Mouse (Mus musculus): ENCODE measurements around the gene Six2. TPM values are rescaled to one million over a fixed set of nuclear protein-coding genes. Genes with fewer than 3 reads are reported as not detected.
A peak's percentile ranks its signal among the peaks of the same experiment; 100 is the strongest.

Gene Six2
- polyA plus RNA-seq, 1 experiment from 2014 or later = 0.27 TPM

GRCm38 (mm10) chr17:85680851-85681550, 7.1 kb downstream of the Six2 start:
- Histone ChIP-seq H3K27ac (no peak overlapping the region), H3K9me3 (no peaks in the 10 kb centered on the region), H3K4me2 (no peak overlapping the region), H3K4me3 (no peak overlapping the region), H3K27me3 (replicated peaks) (peaks cover 81% of the 10 kb centered on the region), H3K4me1 (peaks cover 8% of the 10 kb centered on the region), H3K9ac (no peak overlapping the region), H3K36me3 (replicated peaks) (no peaks in the 10 kb centered on the region)
- 2% methylated on average over 19 of the region's 19 CpGs for WGBS
- ATAC-seq (replicated peaks) = no peak

DNA sequence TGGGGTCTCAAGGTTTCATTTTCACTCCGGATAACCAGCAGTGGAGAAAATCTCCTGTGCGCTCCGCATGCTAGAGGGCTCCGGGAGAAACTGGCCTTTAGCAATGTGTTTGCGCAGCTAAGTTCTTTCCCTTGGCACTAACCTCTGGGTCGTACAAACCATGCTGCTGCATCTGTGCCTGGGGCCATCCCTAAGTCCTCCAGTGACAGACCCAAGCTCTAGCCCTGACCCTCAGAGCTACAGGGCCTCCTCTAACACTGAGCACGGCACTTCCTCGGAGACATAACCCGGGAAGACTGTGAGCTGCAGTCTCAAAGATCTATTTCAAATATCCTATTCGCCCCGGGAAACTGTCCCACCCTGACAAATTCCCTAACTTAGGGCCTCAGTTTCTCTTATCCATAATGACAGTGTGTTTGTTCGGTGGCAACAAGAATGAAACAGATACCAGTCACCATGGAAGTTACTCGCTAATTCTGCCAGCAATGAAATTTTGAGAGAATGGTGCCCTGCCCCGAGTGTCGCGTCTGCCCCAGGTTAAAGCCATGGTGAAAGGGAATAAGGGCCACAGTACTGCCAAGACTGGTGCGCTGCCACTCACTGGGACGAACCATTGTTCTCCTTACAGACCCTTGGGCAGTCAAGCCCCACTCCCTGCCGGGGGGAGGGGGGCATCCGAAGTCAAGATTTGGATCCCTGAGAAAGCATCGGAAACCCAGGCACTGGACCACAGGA, 7.8 kb downstream of the Six2 start:
- no peak for ATAC-seq (replicated peaks)
- H3K4me3 ChIP-seq = no peak overlapping the region
- WGBS = 1% methylated on average over 21 of the region's 21 CpGs

DNA sequence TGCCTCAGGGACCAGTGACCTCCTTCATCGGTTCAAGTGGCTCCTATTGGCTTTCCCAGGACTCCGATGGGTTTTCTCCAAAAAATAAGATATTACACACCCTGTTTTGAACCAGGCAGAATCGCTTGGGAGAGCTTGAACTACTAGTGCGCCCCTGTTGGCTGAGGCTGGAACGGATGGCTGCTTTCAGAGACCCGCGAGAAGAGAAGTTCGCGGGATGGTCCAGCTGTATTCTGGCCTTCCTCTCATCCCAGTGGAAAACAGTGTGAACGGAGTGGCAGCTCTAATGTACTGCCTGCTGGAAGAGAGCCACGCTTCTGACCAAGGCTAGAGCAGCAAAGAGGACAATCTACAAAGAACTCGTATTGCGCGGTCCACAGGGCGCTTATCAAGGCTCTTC, 8.4 kb downstream of the Six2 start:
- Histone ChIP-seq H3K9me3 (no peaks in the 10 kb centered on the region), H3K4me1 (peaks cover 8% of the 10 kb centered on the region), H3K27ac (no peak overlapping the region), H3K4me2 (no peak overlapping the region; the same call in 1 of the 2 replicates), H3K36me3 (replicated peaks) (no peaks in the 10 kb centered on the region), H3K9ac (no peak overlapping the region), H3K4me3 (no peak overlapping the region), H3K27me3 (replicated peaks) (peaks cover 73% of the 10 kb centered on the region)
- no peak for ATAC-seq (replicated peaks)
- WGBS = 2% methylated on average over 15 of the region's 15 CpGs

More for the DNA sequence above, 7.8 kb downstream of the Six2 start:
- no peaks in the 10 kb centered on the region for H3K36me3 ChIP-seq (replicated peaks)
- H3K4me2 ChIP-seq = no peak overlapping the region; the same call in 1 of the 2 replicates
- peaks cover 8% of the 10 kb centered on the region for H3K4me1 ChIP-seq
- H3K9ac ChIP-seq = no peak overlapping the region
- H3K27ac ChIP-seq = no peak overlapping the region
- H3K9me3 ChIP-seq = no peaks in the 10 kb centered on the region
- H3K27me3 ChIP-seq (replicated peaks) = peaks cover 74% of the 10 kb centered on the region

GRCm38 (mm10) chr17:85664618-85665320, 23.3 kb downstream of the Six2 start:
- Histone ChIP-seq H3K27me3 (replicated peaks) (peaks cover 25% of the 10 kb centered on the region; the same call in 1 of the 2 replicates), H3K4me2 (peak overlapping the region; percentile 48)
- WGBS = 1% methylated on average over 20 of the region's 20 CpGs

GRCm38 (mm10) chr17:85664202-85664601, 23.9 kb downstream of the Six2 start:
- Histone ChIP-seq H3K4me2 (peak overlapping the region; percentile 48), H3K9ac (0 out of 2 replicates have a peak overlapping the region, but pooled peaks have one; percentile 25), H3K4me3 (no peak overlapping the region)

More at GRCm38 (mm10) chr17:85664618-85665320, 23.3 kb downstream of the Six2 start:
- H3K36me3 ChIP-seq (replicated peaks) = no peaks in the 10 kb centered on the region
- H3K4me3 ChIP-seq = peak overlapping the region; percentile 25
- H3K4me1 ChIP-seq = peaks cover 4% of the 10 kb centered on the region
- 0 out of 2 replicates have a peak overlapping the region, but pooled peaks have one; percentile 25 for H3K9ac ChIP-seq
- H3K27ac ChIP-seq = no peak overlapping the region
- H3K9me3 ChIP-seq = no peaks in the 10 kb centered on the region
- ATAC-seq (replicated peaks) = peak; percentile 86

GRCm38 (mm10) chr17:85661521-85661920, 26.6 kb downstream of the Six2 start:
- H3K4me1 ChIP-seq = peaks cover 4% of the 10 kb centered on the region
- no peak for ATAC-seq (replicated peaks)

More at GRCm38 (mm10) chr17:85664202-85664601, 23.9 kb downstream of the Six2 start:
- Histone ChIP-seq H3K36me3 (replicated peaks) (no peaks in the 10 kb centered on the region), H3K27ac (no peak overlapping the region), H3K4me1 (peaks cover 4% of the 10 kb centered on the region), H3K9me3 (no peaks in the 10 kb centered on the region), H3K27me3 (replicated peaks) (peaks cover 25% of the 10 kb centered on the region; the same call in 1 of the 2 replicates)
- WGBS = 39% methylated on average over 2 of the region's 2 CpGs
- ATAC-seq (replicated peaks) = no peak

DNA sequence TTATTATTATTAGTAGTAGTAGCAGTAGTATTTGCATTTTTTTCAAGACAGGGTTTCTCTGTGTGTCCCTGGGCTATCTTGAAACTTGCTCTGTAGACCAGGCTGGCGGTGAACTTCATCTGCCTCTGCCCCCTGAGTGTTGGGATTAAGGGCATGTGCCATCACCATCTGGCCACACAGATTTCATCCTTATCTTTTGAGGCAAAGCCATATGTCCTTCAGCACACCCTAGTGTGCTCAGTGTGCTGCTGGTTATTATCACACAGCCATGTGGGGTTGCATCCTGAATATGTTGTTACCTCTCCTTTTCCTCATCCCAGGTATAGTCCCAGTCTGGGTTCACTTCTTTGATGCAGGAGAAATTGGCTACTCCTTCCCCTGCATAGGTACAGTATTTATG, 28.1 kb downstream of the Six2 start:
- Histone ChIP-seq H3K36me3 (replicated peaks) (no peaks in the 10 kb centered on the region), H3K4me1 (peaks cover 4% of the 10 kb centered on the region), H3K4me2 (no peak overlapping the region), H3K4me3 (no peak overlapping the region), H3K9ac (no peak overlapping the region), H3K9me3 (no peaks in the 10 kb centered on the region), H3K27ac (no peak overlapping the region), H3K27me3 (replicated peaks) (peaks cover 20% of the 10 kb centered on the region; the same call in 1 of the 2 replicates)
- no peak for ATAC-seq (replicated peaks)
- 72% methylated on average over 1 of the region's 1 CpGs for WGBS

More at GRCm38 (mm10) chr17:85661521-85661920, 26.6 kb downstream of the Six2 start:
- H3K36me3 ChIP-seq (replicated peaks) = no peaks in the 10 kb centered on the region
- H3K4me2 ChIP-seq = no peak overlapping the region
- no peaks in the 10 kb centered on the region for H3K9me3 ChIP-seq
- H3K4me3 ChIP-seq = no peak overlapping the region
- H3K27me3 ChIP-seq (replicated peaks) = peaks cover 20% of the 10 kb centered on the region; the same call in 1 of the 2 replicates
- WGBS = 77% methylated on average over 5 of the region's 5 CpGs
- no peak overlapping the region for H3K27ac ChIP-seq
- no peak overlapping the region for H3K9ac ChIP-seq

DNA sequence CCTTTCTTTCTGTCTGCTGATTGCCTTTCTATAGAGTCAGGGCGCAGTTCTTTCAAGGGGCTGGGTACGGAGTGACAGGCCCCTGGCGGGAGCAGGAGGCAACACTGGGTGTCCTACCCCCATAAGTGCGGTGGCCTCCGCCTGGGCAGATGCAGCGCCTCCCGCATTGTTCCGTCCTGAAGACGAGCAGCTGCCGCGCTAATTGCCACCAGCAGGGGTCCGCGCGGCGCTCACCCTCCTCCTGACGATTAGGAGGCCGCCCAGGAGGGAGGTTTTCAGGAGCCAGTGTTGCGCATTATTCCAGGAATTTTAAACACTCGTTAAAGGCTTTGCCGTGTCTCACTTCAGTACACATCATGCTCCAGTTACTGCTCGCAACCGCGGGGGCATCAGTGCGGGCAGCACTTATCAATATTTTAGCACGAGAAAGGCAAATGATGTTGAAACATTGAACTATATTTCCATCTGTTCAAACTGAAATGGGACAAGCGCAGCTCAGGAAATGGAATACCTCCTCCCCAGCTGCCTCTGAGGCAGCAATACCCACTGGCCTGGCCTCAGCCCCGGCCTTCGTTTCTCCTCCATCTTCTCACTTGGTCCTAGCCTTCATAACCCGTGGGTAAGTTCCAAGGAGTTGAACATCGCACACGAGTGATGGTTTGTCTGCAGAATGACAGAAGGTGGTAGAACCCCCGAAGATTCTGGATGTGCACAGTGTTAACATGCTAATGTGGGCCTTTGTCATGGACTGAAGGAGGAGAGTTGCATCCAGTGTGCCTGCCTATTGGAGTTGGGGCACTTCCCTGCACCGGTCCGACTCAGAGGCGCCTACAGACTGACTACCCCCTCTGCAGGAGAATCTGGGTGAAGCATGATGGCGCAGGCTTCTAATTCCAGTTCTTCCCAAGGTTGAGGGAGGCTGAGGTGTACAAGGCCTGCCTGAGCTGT, 42.1 kb downstream of the Six2 start:
- no peak overlapping the region; the same call in 1 of the 2 replicates for H3K27ac ChIP-seq
- 2% methylated on average over 36 of the region's 36 CpGs for WGBS

DNA sequence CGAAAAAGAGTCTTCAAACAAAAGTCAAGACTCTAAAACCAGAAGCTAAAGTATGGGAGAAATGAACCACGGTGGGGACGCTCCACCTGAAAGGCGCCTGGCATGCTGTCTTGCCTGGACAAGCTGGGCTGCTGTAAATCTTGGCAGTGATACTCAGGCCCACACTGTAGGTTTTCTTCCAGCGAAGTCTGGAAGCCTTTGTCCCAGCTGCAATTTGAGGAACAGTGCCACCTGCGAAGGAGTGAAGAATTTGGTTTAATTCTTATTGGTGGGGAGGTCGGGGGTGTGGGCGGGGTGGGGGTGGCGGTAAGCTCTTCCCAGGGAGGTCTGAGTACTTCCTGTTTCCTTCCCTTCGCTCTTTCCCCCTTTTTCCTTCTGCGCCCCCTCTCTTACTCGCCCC, 42.8 kb downstream of the Six2 start:
- Histone ChIP-seq H3K9ac (peak overlapping the region; percentile 40; the same call in 1 of the 2 replicates), H3K4me3 (peak overlapping the region; percentile 40), H3K36me3 (replicated peaks) (no peaks in the 10 kb centered on the region), H3K4me1 (peaks cover 12% of the 10 kb centered on the region), H3K4me2 (peak overlapping the region; percentile 75), H3K27ac (no peak overlapping the region; the same call in 1 of the 2 replicates), H3K9me3 (no peaks in the 10 kb centered on the region), H3K27me3 (replicated peaks) (peaks cover 34% of the 10 kb centered on the region)
- ATAC-seq (replicated peaks) = peak; percentile 45
- 10% methylated on average over 10 of the region's 12 CpGs for WGBS

More for the DNA sequence above, 42.1 kb downstream of the Six2 start:
- peaks cover 12% of the 10 kb centered on the region for H3K4me1 ChIP-seq
- ATAC-seq (replicated peaks) = peak; percentile 85
- H3K4me3 ChIP-seq = peak overlapping the region; percentile 40
- no peaks in the 10 kb centered on the region for H3K9me3 ChIP-seq
- H3K36me3 ChIP-seq (replicated peaks) = no peaks in the 10 kb centered on the region
- peaks cover 34% of the 10 kb centered on the region for H3K27me3 ChIP-seq (replicated peaks)
- peak overlapping the region; percentile 40 for H3K9ac ChIP-seq
- peak overlapping the region; percentile 75 for H3K4me2 ChIP-seq

DNA sequence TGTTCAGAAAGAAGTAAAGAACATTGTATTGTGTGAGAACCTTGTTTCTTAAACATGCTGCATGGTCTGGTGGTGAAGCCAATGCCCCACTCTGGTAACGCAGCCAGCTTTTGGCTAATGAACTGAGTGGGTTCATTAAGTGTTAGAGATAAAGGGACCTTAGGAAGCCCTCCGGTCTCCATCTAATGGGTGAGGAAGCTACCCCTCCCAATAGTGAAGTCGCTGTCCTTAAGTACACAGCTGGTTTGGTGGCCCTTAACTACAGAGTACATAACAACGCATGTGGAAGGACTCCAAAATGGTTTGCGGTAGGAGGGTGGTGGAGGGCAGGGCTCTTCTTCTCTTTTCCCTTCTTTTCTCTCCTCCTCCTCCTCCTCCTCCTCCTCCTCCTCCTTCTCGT, 50.2 kb downstream of the Six2 start:
- Histone ChIP-seq H3K9me3 (no peaks in the 10 kb centered on the region), H3K4me1 (no peaks in the 10 kb centered on the region), H3K27ac (no peak overlapping the region), H3K36me3 (replicated peaks) (no peaks in the 10 kb centered on the region), H3K4me3 (no peak overlapping the region), H3K9ac (no peak overlapping the region), H3K27me3 (replicated peaks) (peaks cover 32% of the 10 kb centered on the region), H3K4me2 (no peak overlapping the region)
- no peak for ATAC-seq (replicated peaks)
- WGBS = 67% methylated on average over 6 of the region's 6 CpGs

Measured in midbrain, embryonic 15.5 days (tissue).